Mouse (Mus musculus) lung, postnatal 0 days (tissue): Measurements from ENCODE around the gene Olfr123.

Experiments
- CTCF ChIP-seq: IDR thresholded peaks from 2 replicates; pipeline ENCODE4 v1.5.1; 2016; ENCODE audit warnings: antibody characterized with exemption, mild to moderate bottlenecking
- EP300 ChIP-seq: IDR thresholded peaks from 2 replicates; pipeline ENCODE4 v1.6.1; 2016; ENCODE audit warnings: antibody characterized with exemption, mild to moderate bottlenecking, control low read depth

DNA sequence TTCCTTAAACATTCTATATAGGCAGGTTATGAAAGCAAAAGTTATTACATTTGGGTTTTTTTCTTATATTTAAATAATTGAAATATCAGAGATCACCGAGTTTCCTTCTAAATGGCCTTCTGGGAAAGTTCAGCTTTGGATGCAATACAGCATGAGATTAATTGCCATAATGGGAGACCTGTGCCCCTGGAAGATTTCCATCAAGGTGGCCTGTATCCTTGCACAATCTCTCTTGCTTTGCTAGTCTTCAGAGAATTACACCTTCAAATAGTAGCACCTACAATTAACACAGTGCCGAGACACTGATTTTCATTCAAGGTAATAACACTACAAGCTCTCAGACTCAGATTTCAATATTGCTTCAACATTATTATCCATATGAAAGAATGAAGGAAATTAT is at the start of gene Olfr123:
- TF ChIP-seq CTCF (no peak), EP300 (no peak)
